ENCODE assay signal across 8 mouse cellular contexts in genomic region chr3:103420621-103421274, GRCm38 (mm10).
DNase-seq lines count a peak whose midpoint lies in the region; ATAC-seq lines count a peak whose summit lies in the region.

No protein-coding gene starts in this region.

- H3K4me1 ChIP-seq in lung, embryonic 16.5 days (replicated peaks; ENCODE audit: control insufficient read depth, insufficient read depth, low read length) = peaks cover 17% of the 10 kb centered on the region; the same call in 1 of the 2 replicates
- peaks cover 26% of the 10 kb centered on the region for H3K4me1 ChIP-seq in forebrain, embryonic 12.5 days
- peaks cover 25% of the 10 kb centered on the region for H3K4me1 ChIP-seq in neural tube, embryonic 15.5 days

- no peak overlapping the region for H3K9ac ChIP-seq in lung, embryonic 16.5 days (ENCODE audit: low read length)
- no peak overlapping the region for H3K9ac ChIP-seq in forebrain, embryonic 12.5 days
- H3K9ac ChIP-seq in neural tube, embryonic 15.5 days (replicated peaks) = no peak overlapping the region

- ATAC-seq in lung, embryonic 16.5 days (ENCODE audit: low read depth) = peak; percentile 15; the same call in 1 of the 2 replicates
- 0 out of 2 replicates have a peak, but pooled peaks have one; percentile 44 for ATAC-seq in forebrain, embryonic 12.5 days (ENCODE audit: low FRiP score)
- ATAC-seq in neural tube, embryonic 15.5 days (ENCODE audit: low FRiP score) = peak; percentile 30; the same call in 1 of the 2 replicates

- no peaks in the 10 kb centered on the region for H3K36me3 ChIP-seq in lung, embryonic 16.5 days (ENCODE audit: control insufficient read depth, insufficient read depth, low read length)
- no peaks in the 10 kb centered on the region for H3K36me3 ChIP-seq in forebrain, embryonic 12.5 days (replicated peaks)
- H3K36me3 ChIP-seq in neural tube, embryonic 15.5 days = no peaks in the 10 kb centered on the region

- no peaks in the 10 kb centered on the region for H3K27me3 ChIP-seq in lung, embryonic 16.5 days (ENCODE audit: control insufficient read depth, insufficient read depth, low read depth, low read length)
- H3K27me3 ChIP-seq in forebrain, embryonic 12.5 days = 0 out of 2 replicates have a peak, but pooled peaks cover 6% of the 10 kb centered on the region
- H3K27me3 ChIP-seq in neural tube, embryonic 15.5 days (replicated peaks) = no peaks in the 10 kb centered on the region

- DNase-seq in lung, postnatal 25 days (ENCODE audit: low spot score) = no peak
- peak; percentile 1 to 30 for DNase-seq in kidney, postnatal 36 days
- no peak for DNase-seq in left cerebral cortex, adult 8-10 months (ENCODE audit: low spot score in 2 of 2)
- DNase-seq in gastrocnemius, postnatal 25 days = no peak
- no peak for DNase-seq in urinary bladder, postnatal 10 days (ENCODE audit: low spot score)

- H3K27ac ChIP-seq in lung, embryonic 16.5 days (ENCODE audit: low read length) = peak overlapping the region; percentile 79
- 0 out of 2 replicates have a peak overlapping the region, but pooled peaks have one; percentile 59 for H3K27ac ChIP-seq in forebrain, embryonic 12.5 days
- H3K27ac ChIP-seq in neural tube, embryonic 15.5 days (replicated peaks) = peak overlapping the region; percentile 48

- H3K9me3 ChIP-seq in lung, embryonic 16.5 days (ENCODE audit: control insufficient read depth, low read length) = no peaks in the 10 kb centered on the region
- no peaks in the 10 kb centered on the region for H3K9me3 ChIP-seq in forebrain, embryonic 12.5 days
- H3K9me3 ChIP-seq in neural tube, embryonic 15.5 days (replicated peaks) = no peaks in the 10 kb centered on the region

- 48% methylated on average over 12 of the region's 12 CpGs for WGBS in lung, embryonic 16.5 days
- WGBS in forebrain, embryonic 12.5 days = 65% methylated on average over 12 of the region's 12 CpGs
- 43% methylated on average over 12 of the region's 12 CpGs for WGBS in neural tube, embryonic 15.5 days

- no peak overlapping the region for H3K4me2 ChIP-seq in lung, embryonic 16.5 days (ENCODE audit: low read depth, low read length)
- H3K4me2 ChIP-seq in forebrain, embryonic 12.5 days = no peak overlapping the region
- H3K4me2 ChIP-seq in neural tube, embryonic 15.5 days = no peak overlapping the region

- no peak overlapping the region for H3K4me3 ChIP-seq in lung, embryonic 16.5 days (ENCODE audit: low read length)
- no peak overlapping the region for H3K4me3 ChIP-seq in forebrain, embryonic 12.5 days (replicated peaks)
- no peak overlapping the region for H3K4me3 ChIP-seq in neural tube, embryonic 15.5 days (replicated peaks)

Comparison
In these comparisons a context has a peak if more than half of its experiments do, and no peak if none do; other contexts are left out.
1. DNase-seq: peak in kidney, postnatal 36 days (2 of 2); none in lung, postnatal 25 days (single experiment), left cerebral cortex, adult 8-10 months (0 of 2), gastrocnemius, postnatal 25 days (single experiment) and urinary bladder, postnatal 10 days (single experiment).
2. Peak in every context shown above with its lines, with median percentiles within 50 percentile points of each other: ATAC-seq and H3K27ac ChIP-seq.